Mouse (Mus musculus): ENCODE results near the gene Sema3f.

DNA sequence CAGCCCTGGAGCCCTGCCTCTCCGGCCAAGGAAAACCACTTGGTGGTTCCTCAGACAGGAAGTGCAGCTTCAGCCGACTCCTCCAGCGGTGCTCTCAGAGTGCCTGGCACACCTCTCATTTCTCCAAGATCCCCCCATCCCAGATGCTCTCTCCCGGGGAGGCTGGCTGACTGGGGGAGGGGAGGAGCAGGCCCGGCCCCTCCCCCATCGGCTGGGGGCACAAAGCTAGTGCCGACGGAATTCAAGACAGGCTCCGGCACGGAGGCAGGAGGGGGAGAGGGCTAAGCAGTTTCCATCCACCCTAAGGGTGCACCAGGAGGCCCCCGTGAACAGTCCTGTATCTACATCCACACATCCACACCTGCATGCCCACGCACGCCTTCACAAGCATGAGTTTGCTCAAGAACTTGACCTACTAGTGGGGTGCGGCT, 3.5 kb downstream of the Sema3f start:
- TF ChIP-seq POLR2A (IDR thresholded peaks at IDR 0.05; ENCODE audit: low read depth, low read length): no peak
- TF ChIP-seq CTCF (conservative IDR thresholded peaks at IDR 0.05; ENCODE audit: insufficient read depth, insufficient read length, low read depth, low read length): no peak
